Mouse (Mus musculus) leukemia stem cell, adult 10-12 weeks (primary cell): ENCODE data around the gene Agtrap. TPM values are rescaled to one million over a fixed set of nuclear protein-coding genes. Genes with fewer than 3 reads are reported as not detected.

Experiments used
- polyA plus RNA-seq: library from polyadenylated mRNA; stranded (reverse); fragments of >175 nt; gene quantifications from 2 replicates; pipeline ENCODE4 v1.2.3, GENCODE M21; 2012; ENCODE audit warnings: low replicate concordance

The Agtrap gene
- polyA plus RNA-seq = 3.4 and 11.6 TPM in 2 replicates

DNA sequence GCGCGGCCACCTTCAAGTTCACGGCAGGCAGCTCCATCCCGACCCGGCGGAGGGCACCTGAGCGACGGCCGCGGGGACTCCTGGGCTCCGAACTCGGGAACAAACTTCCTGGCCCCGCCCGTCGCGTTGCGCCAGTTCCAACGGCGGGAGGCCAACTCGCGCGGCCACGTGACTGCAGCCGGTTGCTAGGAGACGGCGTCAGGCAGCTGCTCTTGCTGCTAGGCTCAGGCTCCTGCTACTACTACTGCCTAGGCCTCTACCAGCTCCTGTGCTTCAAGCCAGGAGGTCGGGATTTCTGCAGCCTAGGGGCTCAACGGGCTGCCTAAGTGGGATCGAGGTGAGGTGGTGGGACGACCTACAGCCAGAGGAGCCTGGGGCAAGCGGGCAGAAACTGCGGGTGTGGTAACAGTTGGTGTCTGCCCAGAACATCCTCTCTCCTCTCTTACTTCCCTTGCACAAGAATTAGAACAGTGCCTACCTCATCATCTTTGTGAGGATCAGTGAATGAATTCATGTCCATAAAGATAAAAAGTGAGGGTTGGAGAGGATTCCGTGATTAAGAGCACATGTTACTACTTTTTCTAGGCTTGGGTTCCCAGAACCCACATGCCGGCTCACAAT lies at the start of gene Agtrap:
Agtrap (minus strand) TSS at position 125 of the 621 bp plus-strand sequence.

GRCm38 (mm10) chr4:148130561-148131413 lies 43.0 kb upstream of the Agtrap start, which contains the start of gene Draxin:
Draxin (minus strand) TSS chr4:148130698.

DNA sequence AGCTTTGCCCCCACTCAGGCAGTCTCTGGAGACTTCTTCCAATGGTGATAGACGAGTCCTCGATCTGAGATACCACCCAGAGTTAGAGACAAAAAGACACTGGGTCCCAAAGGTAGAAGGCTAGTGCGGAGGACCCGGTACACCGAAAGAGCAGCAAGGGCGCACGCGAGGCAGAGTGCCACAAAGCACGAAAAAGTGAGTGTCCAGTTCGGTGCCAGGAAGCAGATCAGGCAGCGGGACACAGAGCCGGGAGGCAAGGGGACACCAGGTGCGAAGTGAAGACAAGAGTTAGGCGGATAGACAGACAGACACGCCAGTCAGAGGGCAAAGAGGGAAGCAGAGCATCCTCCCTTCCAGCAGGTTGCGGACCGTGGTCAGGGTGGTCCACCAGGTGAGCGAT lies 42.3 kb upstream of the Agtrap start, which contains the start of gene Mad2l2:
Mad2l2 (plus strand) TSS at position 252 of the 400 bp plus-strand sequence.

GRCm38 (mm10) chr4:148038600-148039253 lies 49.1 kb downstream of the Agtrap start, which contains the start of the genes Clcn6 and Mthfr:
Clcn6 (minus strand) TSS chr4:148038821.
Mthfr (plus strand) TSS chr4:148039077.

Other genes starting within 250 kb of the Agtrap start
- gene Zfp933, start 239.7 kb downstream of the Agtrap start, polyA plus RNA-seq = 0.33 TPM in 1 of 2 replicates, not detected in the other
- 164 and 215 TPM in 2 replicates for gene Miip, start 219.2 kb downstream of the Agtrap start, polyA plus RNA-seq
- 0.34 and 0.38 TPM in 2 replicates for gene Fv1, start 219.1 kb downstream of the Agtrap start, polyA plus RNA-seq
- 16.8 and 46.1 TPM in 2 replicates for gene Mfn2, start 183.3 kb downstream of the Agtrap start, polyA plus RNA-seq
- gene Plod1, start 151.3 kb downstream of the Agtrap start, polyA plus RNA-seq = 5.4 and 8.1 TPM in 2 replicates
- gene 2510039O18Rik, start 147.1 kb downstream of the Agtrap start, polyA plus RNA-seq = 97.1 and 132 TPM in 2 replicates
- gene Nppb, start 102.2 kb downstream of the Agtrap start, polyA plus RNA-seq = not detected in 2 replicates
- not detected in 2 replicates for gene Nppa, start 87.3 kb downstream of the Agtrap start, polyA plus RNA-seq
- 1.5 and 1.6 TPM in 2 replicates for gene Clcn6, start 49.2 kb downstream of the Agtrap start, polyA plus RNA-seq
- 14.7 and 23.3 TPM in 2 replicates for gene Mthfr, start 49.0 kb downstream of the Agtrap start, polyA plus RNA-seq
- gene Mad2l2, start 42.4 kb upstream of the Agtrap start, polyA plus RNA-seq = 18.3 and 24.2 TPM in 2 replicates
- 0.03 and 0.17 TPM in 2 replicates for gene Draxin, start 42.7 kb upstream of the Agtrap start, polyA plus RNA-seq
- 22.6 and 24.6 TPM in 2 replicates for gene Fbxo6, start 64.1 kb upstream of the Agtrap start, polyA plus RNA-seq
- gene Fbxo44, start 72.5 kb upstream of the Agtrap start, polyA plus RNA-seq = 8.9 and 13.4 TPM in 2 replicates
- gene Fbxo2, start 72.6 kb upstream of the Agtrap start, polyA plus RNA-seq = 0.55 and 1.0 TPM in 2 replicates
- gene Disp3, start 199.9 kb upstream of the Agtrap start, polyA plus RNA-seq = 0.03 and 0.11 TPM in 2 replicates